Mouse (Mus musculus): ENCODE results near the gene Otoa. TPM values are rescaled to one million over a fixed set of nuclear protein-coding genes. Genes with fewer than 3 reads are reported as not detected.

Gene Otoa
- total RNA-seq, 2 experiments from 2014 or later: 0.31 to 0.61 TPM

GRCm38 (mm10) chr7:121171888-121172287 lies 90.4 kb downstream of the Otoa start:
- H3K27ac ChIP-seq: no peak overlapping the region
- DNase-seq: no peak
- H3K4me3 ChIP-seq: no peak overlapping the region
- intact Hi-C loops (cut with DNase I): no loop called here
- no peak for TF ChIP-seq CTCF (IDR thresholded peaks at IDR 0.05)

- H3K4me3 ChIP-seq: no peak overlapping the region
- no peak for DNase-seq
- intact Hi-C loops (cut with DNase I): no loop called here
- no peak for TF ChIP-seq CTCF (IDR thresholded peaks at IDR 0.05)
- no peak overlapping the region for H3K27ac ChIP-seq
These were observed 105.8 kb downstream of the Otoa start for GRCm38 (mm10) chr7:121187201-121187786.

- intact Hi-C loops (cut with DNase I): no loop called here
- no peak for TF ChIP-seq CTCF (IDR thresholded peaks at IDR 0.05)
- no peak overlapping the region for H3K27ac ChIP-seq
- no peak for DNase-seq
- H3K4me3 ChIP-seq: no peak overlapping the region
These were observed 107.5 kb downstream of the Otoa start for GRCm38 (mm10) chr7:121188976-121189375.

DNA sequence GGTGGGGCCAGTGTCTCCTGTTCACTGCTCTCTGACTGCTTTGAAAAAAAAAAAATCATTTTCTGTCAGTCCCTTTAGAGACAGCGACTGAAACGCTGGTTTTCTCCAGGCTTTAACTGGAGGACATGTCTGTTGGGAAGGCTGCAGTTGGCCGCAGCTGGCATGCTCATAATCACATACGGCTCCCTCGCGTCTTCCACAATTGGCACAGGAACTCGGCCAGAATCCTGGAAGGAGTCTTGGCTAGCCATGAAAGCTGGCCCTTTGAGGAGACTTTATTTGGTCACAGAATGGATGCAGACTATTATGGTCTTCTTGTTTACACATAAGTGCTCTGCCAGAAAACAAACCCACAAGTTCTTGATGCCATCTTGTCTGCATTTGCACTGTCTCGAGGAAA lies 117.5 kb downstream of the Otoa start:
- no peak for DNase-seq
- intact Hi-C loops (cut with DNase I): no loop called here
- TF ChIP-seq CTCF (IDR thresholded peaks at IDR 0.05): no peak
- Histone ChIP-seq H3K4me3 (no peak overlapping the region), H3K27ac (no peak overlapping the region)

DNA sequence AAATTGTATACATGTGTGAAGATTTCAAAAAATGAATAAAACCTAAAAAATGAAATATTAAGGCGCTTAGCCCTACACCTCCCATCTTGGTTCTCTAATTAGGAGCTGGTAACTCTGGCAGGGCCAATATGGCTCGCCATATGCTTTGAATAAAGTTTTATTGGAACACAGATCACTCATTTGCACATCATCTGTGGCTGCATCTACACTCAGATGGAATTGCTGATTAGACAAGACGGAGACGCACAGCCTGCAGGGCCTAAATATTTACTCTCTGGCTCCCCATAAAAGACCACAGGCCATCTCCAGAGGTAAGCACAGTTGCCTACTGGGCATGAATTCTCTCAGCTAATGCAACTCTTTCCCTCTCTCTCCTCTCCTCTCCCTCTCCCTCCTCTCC lies 130.4 kb downstream of the Otoa start:
- TF ChIP-seq CTCF (IDR thresholded peaks at IDR 0.05): no peak
- intact Hi-C loops (cut with DNase I): no loop called here
- Histone ChIP-seq H3K4me3 (no peak overlapping the region), H3K27ac (no peak overlapping the region)
- no peak for DNase-seq

Other genes starting within 250 kb of the Otoa start
- gene Eef2k, start 238.8 kb upstream of the Otoa start, total RNA-seq (2021): 10 to 100 TPM; 53.1 to 88.8 TPM
- 10 to 100 TPM in 1 of 2 experiments, 1 to 10 TPM in 1; 8.8 to 11.0 TPM for gene Polr3e, start 163.9 kb upstream of the Otoa start, total RNA-seq (2021)
- 1 to 10 TPM; 2.2 to 5.4 TPM for gene Cdr2, start 99.3 kb upstream of the Otoa start, total RNA-seq (2021)
- not detected for gene Mfsd13b, start 99.1 kb upstream of the Otoa start, total RNA-seq (2021)
- 10 to 100 TPM; 20.3 to 23.5 TPM for gene Mettl9, start 47.2 kb upstream of the Otoa start, total RNA-seq (2021)
- gene Igsf6, start 7.1 kb upstream of the Otoa start, total RNA-seq (2021): under 1 TPM; 0.31 to 0.38 TPM